Mouse (Mus musculus) forebrain, embryonic 15.5 days (tissue): ENCODE measurements around the gene Manf. TPM values are rescaled to one million over a fixed set of nuclear protein-coding genes. Genes with fewer than 3 reads are reported as not detected.

Experiments used
- ATAC-seq: fragments of 200-750 bp; cut with Nextera tagmentation; replicated peaks from 2 replicates; pipeline ENCODE4 v1.8.0; 2017; ENCODE audit warnings: mild to moderate bottlenecking, moderate TSS enrichment, moderate library complexity
- H3K27ac ChIP-seq: fragments of 300-500 bp; sonication (generic); replicated peaks from 2 replicates; pipeline ENCODE4 v1.5.1; 2015; ENCODE audit warnings: mild to moderate bottlenecking, inconsistent platforms
- H3K27me3 ChIP-seq: fragments of 300-500 bp; sonication (generic); 2 replicates; pipeline ENCODE4 v1.6.1; 2015; ENCODE audit warnings: inconsistent platforms
- H3K36me3 ChIP-seq: fragments of 300-500 bp; sonication (generic); 2 replicates; pipeline ENCODE4 v1.6.1; 2015; ENCODE audit warnings: mild to moderate bottlenecking, inconsistent platforms
- H3K4me1 ChIP-seq: fragments of 300-500 bp; sonication (generic); 2 replicates; pipeline ENCODE4 v1.6.1; 2015; ENCODE audit warnings: inconsistent platforms
- H3K4me2 ChIP-seq: fragments of 300-500 bp; sonication (generic); replicated peaks from 2 replicates; pipeline ENCODE4 v1.6.1; 2015; ENCODE audit warnings: mild to moderate bottlenecking, inconsistent platforms
- H3K4me3 ChIP-seq: fragments of 300-500 bp; sonication (generic); 2 replicates; pipeline ENCODE4 v1.5.1; 2015; ENCODE audit warnings: mild to moderate bottlenecking, inconsistent platforms
- H3K9ac ChIP-seq: fragments of 300-500 bp; sonication (generic); replicated peaks from 2 replicates; pipeline ENCODE4 v1.6.1; 2015; ENCODE audit warnings: mild to moderate bottlenecking, inconsistent platforms
- H3K9me3 ChIP-seq: fragments of 300-500 bp; sonication (generic); 2 replicates; pipeline ENCODE4 v1.6.1; 2016; ENCODE audit warnings: inconsistent platforms
- WGBS: fragments of 180-500 bp; shearing (Covaris S2); methylation state at CpG from one replicate; pipeline ENCODE4 v1.1.7; 2015; ENCODE audit warnings: mixed read lengths; 5-methylcytosine and 5-hydroxymethylcytosine counted together
- polyA plus RNA-seq: library from polyadenylated mRNA; unstranded; fragments of >200 nt; fragmentation: Nextera tagmentation; extraction: Ambion mirVana; gene quantifications from 2 replicates; pipeline ENCODE4 v1.2.1, GENCODE M21; 2015

Manf gene
- polyA plus RNA-seq, 1 experiment from 2014 or later: 189 TPM

DNA sequence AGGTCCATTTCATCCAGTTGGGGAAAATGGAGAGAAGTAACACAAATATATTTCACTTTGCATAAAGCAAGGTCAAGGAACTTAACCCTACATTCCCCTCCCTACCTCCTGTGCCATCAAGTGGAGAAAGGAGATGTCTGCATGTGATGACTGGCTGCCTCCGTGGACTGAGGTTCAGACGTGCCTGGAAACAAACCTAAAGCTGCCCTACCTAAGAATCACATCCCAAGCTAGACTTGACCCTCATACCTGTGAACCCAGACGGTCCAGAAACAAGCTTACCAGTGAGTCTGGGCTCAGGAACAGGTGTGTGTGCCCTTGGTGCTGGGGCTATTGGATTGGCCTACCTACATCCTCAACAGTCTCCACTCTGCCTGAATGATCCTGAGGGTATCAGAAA is 1.5 kb upstream of the Manf start:
- Histone ChIP-seq H3K4me3 (no peak overlapping the region; the same call in 1 of the 2 replicates), H3K27me3 (no peaks in the 10 kb centered on the region), H3K9ac (no peak overlapping the region; the same call in 1 of the 2 replicates), H3K36me3 (peaks cover 22% of the 10 kb centered on the region), H3K4me1 (peaks cover 28% of the 10 kb centered on the region), H3K4me2 (peak overlapping the region; percentile 12; the same call in 1 of the 2 replicates), H3K9me3 (no peaks in the 10 kb centered on the region), H3K27ac (no peak overlapping the region)
- 70% methylated on average over 3 of the region's 3 CpGs for WGBS
- ATAC-seq: no peak

- peak overlapping the region; percentile 95 for H3K27ac ChIP-seq
- H3K36me3 ChIP-seq: peaks cover 26% of the 10 kb centered on the region
- no peaks in the 10 kb centered on the region for H3K9me3 ChIP-seq
- H3K27me3 ChIP-seq: no peaks in the 10 kb centered on the region
- no peak for ATAC-seq
- H3K4me1 ChIP-seq: peaks cover 36% of the 10 kb centered on the region
- peak overlapping the region; percentile 66 for H3K9ac ChIP-seq
- WGBS: 0% methylated on average over 9 of the region's 9 CpGs
- H3K4me2 ChIP-seq: peak overlapping the region; percentile 65
- peak overlapping the region; percentile 62 for H3K4me3 ChIP-seq
Observed at GRCm38 (mm10) chr9:106892552-106892875, 735 bp upstream of the Manf start.

DNA sequence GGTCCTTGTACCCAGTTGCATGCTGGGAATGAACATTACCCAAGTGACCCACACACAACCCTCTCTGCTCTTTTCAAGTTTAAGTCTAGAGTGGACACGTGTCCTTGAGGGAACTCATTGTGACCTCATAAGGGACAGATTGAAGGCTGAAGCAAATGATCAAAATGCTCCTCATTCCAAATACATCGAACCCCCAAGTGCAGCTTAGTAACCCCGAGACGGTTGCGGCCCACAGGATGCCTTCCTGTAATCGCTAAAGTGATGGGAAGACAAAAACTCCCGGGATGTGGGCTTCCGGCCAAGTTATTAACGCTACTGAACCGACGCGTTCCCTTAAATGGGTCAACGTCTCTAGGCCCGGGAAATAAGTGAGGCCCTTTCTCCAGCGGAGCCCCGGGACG is 438 bp downstream of the Manf start:
- no peaks in the 10 kb centered on the region for H3K27me3 ChIP-seq
- H3K9ac ChIP-seq: peak overlapping the region; percentile 78
- ATAC-seq: no peak
- peaks cover 26% of the 10 kb centered on the region for H3K36me3 ChIP-seq
- WGBS: under 1% methylated on average over 17 of the region's 17 CpGs
- peaks cover 40% of the 10 kb centered on the region for H3K4me1 ChIP-seq
- H3K27ac ChIP-seq: peak overlapping the region; percentile 83
- no peaks in the 10 kb centered on the region for H3K9me3 ChIP-seq
- H3K4me3 ChIP-seq: peak overlapping the region; percentile 62
- H3K4me2 ChIP-seq: peak overlapping the region; percentile 74

DNA sequence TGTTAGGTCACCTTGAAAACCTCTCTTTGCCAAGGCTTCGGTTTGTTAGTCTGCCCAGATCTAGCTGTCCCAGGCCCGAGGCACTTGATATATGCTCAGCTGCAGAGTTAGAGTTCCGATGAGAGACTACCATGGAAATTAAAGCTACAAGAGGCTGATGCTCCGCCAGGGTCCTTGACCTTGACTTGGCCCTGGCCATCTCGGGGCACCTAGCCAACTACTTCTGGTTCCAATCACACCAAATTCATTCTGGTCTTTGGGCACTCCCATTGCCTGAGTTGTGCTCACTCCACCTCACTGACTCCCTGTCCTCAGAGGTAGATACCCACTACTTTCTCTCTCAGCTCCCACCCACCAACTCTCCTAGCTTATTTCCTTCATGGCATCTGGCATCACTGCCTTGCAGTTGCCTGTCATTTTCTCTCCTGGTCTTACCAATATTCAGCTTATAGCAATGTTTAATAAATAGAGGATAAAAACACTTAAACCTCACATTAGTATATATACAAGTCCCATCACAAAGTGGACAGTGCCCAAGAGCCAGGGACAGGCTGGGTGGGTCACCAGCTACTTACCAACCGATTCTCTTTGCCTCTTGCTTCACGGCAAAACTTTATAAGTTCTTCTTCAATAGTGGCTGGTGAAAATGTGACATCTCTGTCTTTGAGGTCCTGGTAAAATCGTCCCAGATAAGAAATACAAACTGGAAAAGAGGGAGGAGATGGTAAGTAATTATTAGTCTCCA is 1.1 kb downstream of the Manf start:
- peak overlapping the region; percentile 78 for H3K9ac ChIP-seq
- peaks cover 41% of the 10 kb centered on the region for H3K4me1 ChIP-seq
- H3K4me3 ChIP-seq: peak overlapping the region; percentile 62
- H3K36me3 ChIP-seq: peaks cover 23% of the 10 kb centered on the region
- peak overlapping the region; percentile 74 for H3K4me2 ChIP-seq
- ATAC-seq: no peak
- 66% methylated on average over 8 of the region's 8 CpGs for WGBS
- no peak overlapping the region for H3K27ac ChIP-seq
- H3K27me3 ChIP-seq: no peaks in the 10 kb centered on the region
- H3K9me3 ChIP-seq: no peaks in the 10 kb centered on the region

DNA sequence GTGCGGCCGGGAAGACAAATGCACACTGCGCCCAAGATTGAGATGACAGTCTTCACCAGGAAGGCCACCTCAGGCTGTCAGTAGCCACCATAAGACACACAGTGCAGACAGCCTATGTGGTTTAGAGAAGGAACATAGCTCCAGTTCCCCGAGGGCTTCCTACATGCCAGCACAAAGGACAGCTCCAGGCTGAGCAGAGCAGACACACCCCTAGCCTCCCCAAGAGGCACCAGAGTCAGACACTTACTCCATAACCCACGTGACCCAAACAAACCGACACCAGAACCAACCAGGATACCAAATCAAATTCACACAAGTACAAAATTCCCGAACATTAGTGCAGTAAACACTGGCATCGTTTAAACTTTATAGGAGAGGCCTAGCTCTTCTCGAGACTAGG is 2.5 kb downstream of the Manf start:
- ATAC-seq: no peak

GRCm38 (mm10) chr9:106888346-106888745 is 3.4 kb downstream of the Manf start:
- ATAC-seq: no peak

More for the DNA sequence above, 2.5 kb downstream of the Manf start:
- Histone ChIP-seq H3K27ac (no peak overlapping the region), H3K9me3 (no peaks in the 10 kb centered on the region), H3K4me1 (peaks cover 55% of the 10 kb centered on the region), H3K9ac (no peak overlapping the region), H3K36me3 (peaks cover 24% of the 10 kb centered on the region), H3K4me3 (no peak overlapping the region), H3K4me2 (no peak overlapping the region), H3K27me3 (no peaks in the 10 kb centered on the region)
- 86% methylated on average over 9 of the region's 9 CpGs for WGBS

DNA sequence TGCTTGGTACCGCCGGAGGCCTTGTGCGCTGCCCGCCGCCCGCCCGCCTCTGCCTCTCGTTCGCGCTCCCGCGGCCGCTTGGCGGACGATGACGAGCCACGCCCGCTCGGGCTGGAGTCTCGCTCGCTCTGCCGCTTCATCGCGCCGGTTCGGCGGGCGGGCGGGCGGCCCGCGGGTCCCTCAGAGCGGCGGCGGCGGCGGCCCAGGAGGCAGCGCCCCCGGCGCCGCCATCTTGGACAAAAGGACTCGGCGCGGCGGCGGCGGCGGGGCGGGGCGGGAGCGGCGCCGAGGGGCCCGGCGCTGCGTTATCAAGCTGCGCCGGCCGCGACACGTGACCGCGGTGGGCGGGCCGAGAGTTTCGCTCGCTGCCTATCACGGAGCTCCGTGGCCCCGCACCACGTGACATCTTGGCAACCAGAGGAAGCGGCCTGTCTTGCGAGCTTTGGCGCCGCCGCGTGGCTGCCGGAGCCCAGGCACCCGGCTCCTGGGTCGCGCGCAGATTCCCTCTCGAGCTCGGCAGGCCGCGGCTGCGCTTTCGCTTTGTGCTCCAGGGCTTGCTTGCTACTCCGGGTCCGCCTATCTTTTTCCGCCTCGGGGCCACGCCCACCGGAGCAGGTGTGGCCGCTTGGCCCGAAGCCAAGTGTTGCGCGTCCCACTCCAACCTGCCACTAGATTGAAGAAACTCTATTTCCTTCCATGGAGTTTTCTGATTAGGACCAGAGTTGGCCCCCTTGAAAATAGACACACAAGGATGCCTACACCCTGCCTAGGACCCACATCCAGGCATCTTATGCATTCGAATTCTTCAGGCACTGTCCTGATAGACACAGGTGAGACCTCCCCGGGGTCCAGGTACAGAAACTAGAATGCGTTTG is 4.7 kb downstream of the Manf start, which contains the start of gene Rbm15b:
Gene Rbm15b (minus strand): TSS at position 601 of the 875 bp plus-strand sequence.
- WGBS: 2% methylated on average over 89 of the region's 101 CpGs
- peaks cover 71% of the 10 kb centered on the region for H3K4me1 ChIP-seq

More at GRCm38 (mm10) chr9:106888346-106888745, 3.4 kb downstream of the Manf start:
- Histone ChIP-seq H3K4me1 (peaks cover 62% of the 10 kb centered on the region), H3K27ac (0 out of 2 replicates have a peak overlapping the region, but pooled peaks have one; percentile 91), H3K9me3 (no peaks in the 10 kb centered on the region), H3K4me3 (no peak overlapping the region), H3K27me3 (no peaks in the 10 kb centered on the region), H3K36me3 (peaks cover 31% of the 10 kb centered on the region), H3K4me2 (no peak overlapping the region), H3K9ac (no peak overlapping the region)
- WGBS: 96% methylated on average over 3 of the region's 3 CpGs

DNA sequence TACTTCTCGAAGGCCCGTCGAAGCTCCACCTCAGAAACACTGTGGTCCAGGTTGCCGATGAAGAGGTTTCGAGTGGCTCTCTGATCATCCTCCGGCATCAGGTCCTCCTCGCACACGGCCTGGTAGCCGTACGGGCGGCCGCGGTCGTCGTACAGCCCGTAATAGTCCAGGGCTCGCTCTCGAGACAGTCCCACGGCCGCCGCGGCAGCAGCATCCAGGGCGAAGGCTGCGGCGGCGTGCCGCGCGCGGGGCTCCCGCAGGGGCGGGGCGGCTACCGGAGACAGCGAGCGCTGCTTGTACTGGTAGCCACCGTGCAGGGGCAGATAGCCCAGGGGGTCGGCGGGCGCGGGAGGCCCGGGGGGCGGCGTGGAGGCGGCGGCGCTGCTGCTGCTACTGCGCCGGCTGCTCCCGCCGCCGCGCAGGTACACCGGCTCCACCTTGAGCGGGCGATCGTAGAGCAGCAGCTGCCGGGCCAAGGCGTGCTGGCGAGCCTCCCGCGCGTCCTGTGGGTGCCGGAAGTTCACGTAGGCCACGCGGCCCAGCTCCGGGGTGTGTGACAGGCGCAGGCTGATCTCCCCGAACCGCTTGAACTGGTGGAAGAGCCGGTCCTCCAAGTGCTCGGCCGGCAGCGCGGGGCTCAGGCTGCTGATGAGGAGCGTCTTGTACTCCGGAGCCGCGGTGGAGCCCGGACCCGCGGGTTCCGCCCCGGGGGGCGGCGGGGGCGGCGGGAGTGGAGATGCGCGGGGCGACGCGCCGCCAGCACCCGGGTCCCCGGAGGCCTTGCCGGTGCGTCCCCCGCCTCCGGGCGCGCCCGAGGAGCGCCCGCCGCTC is 5.7 kb downstream of the Manf start:
- H3K36me3 ChIP-seq: peaks cover 51% of the 10 kb centered on the region
- peak overlapping the region; percentile 82 for H3K4me2 ChIP-seq
- peak; percentile 7 for ATAC-seq
- peak overlapping the region; percentile 82 for H3K4me3 ChIP-seq
- no peaks in the 10 kb centered on the region for H3K9me3 ChIP-seq
- peak overlapping the region; percentile 91 for H3K27ac ChIP-seq
- H3K9ac ChIP-seq: peak overlapping the region; percentile 91
- WGBS: under 1% methylated on average over 94 of the region's 107 CpGs
- H3K27me3 ChIP-seq: no peaks in the 10 kb centered on the region
- H3K4me1 ChIP-seq: peaks cover 78% of the 10 kb centered on the region

More for the DNA sequence above, 4.7 kb downstream of the Manf start, which contains the start of gene Rbm15b:
- Histone ChIP-seq H3K4me3 (peak within 1 kb of the TSS; percentile 82), H3K9ac (peak within 1 kb of the TSS; percentile 91), H3K9me3 (no peaks in the 10 kb centered on the region), H3K27ac (peak within 1 kb of the TSS; percentile 91), H3K27me3 (no peaks in the 10 kb centered on the region), H3K4me2 (peak within 1 kb of the TSS; percentile 82), H3K36me3 (peaks cover 41% of the 10 kb centered on the region)
- ATAC-seq: peak; percentile 75

GRCm38 (mm10) chr9:106884996-106885900 is 6.5 kb downstream of the Manf start:
- peak overlapping the region; percentile 91 for H3K27ac ChIP-seq
- peak overlapping the region; percentile 91 for H3K9ac ChIP-seq
- H3K27me3 ChIP-seq: no peaks in the 10 kb centered on the region
- 22% methylated on average over 44 of the region's 44 CpGs for WGBS
- peaks cover 54% of the 10 kb centered on the region for H3K36me3 ChIP-seq
- peak overlapping the region; percentile 82 for H3K4me2 ChIP-seq
- ATAC-seq: no peak
- H3K4me3 ChIP-seq: peak overlapping the region; percentile 82
- peaks cover 69% of the 10 kb centered on the region for H3K4me1 ChIP-seq
- no peaks in the 10 kb centered on the region for H3K9me3 ChIP-seq

DNA sequence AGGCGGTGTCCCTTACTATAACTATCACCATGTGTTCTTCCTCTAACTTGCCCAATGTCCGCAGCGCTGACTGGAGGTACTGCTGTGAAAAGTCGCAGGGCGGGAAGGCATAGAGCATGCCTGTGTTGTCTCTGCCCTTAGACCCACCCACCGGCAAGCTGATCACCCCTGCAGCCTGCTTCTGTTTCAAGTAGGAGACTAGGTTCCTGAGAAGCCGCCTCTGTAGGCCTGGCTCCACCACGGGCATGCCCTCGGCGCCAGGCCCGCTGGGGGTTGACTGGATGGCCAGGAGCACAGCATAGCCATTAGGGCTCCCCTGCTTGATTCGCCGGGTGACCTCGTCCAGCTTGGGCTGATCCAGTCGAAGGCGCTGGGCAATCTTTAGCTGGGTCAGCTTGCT is 7.5 kb downstream of the Manf start:
- peak overlapping the region; percentile 91 for H3K9ac ChIP-seq
- no peak overlapping the region for H3K27ac ChIP-seq
- peak overlapping the region; percentile 82 for H3K4me2 ChIP-seq
- H3K36me3 ChIP-seq: peaks cover 51% of the 10 kb centered on the region
- H3K4me1 ChIP-seq: peaks cover 64% of the 10 kb centered on the region
- H3K4me3 ChIP-seq: peak overlapping the region; percentile 82
- H3K9me3 ChIP-seq: no peaks in the 10 kb centered on the region
- no peak for ATAC-seq
- WGBS: 50% methylated on average over 16 of the region's 16 CpGs
- no peaks in the 10 kb centered on the region for H3K27me3 ChIP-seq
